Mouse (Mus musculus) heart, postnatal 36 days (tissue): ENCODE results near the gene Zbtb7b. TPM values are rescaled to one million over a fixed set of nuclear protein-coding genes. Genes with fewer than 3 reads are reported as not detected.
"Not testable (repeated sequence)": the region's sequence is repeated elsewhere in the genome, so short reads cannot be mapped to it uniquely, and the experiment has no call there.

Experiments used
- DNase-seq, 2 experiments: peaks; one replicate each; pipeline ENCODE4 v3.0.0; 2021 to 2022
- intact Hi-C: fragments of 180-260 bp; cut with DNase I; formaldehyde crosslinking; loops from one replicate; pipeline ENCODE4 v1.15.1; 2025
- total RNA-seq, 2 experiments: library from RNA; stranded (reverse); gene quantifications; 2 replicates each; pipeline ENCODE4 v1.2.3; 2021

Gene Zbtb7b
- total RNA-seq = 10 to 100 TPM; 20.8 to 23.5 TPM

GRCm38 (mm10) chr3:89394006-89394893 lies at the start of gene Zbtb7b:
Zbtb7b (minus strand) TSS chr3:89394776.
- intact Hi-C loops = loop anchor here (2.0 kb wide), 1 partner anchor 45 kb away; the partner anchor contains the start of gene Adam15
- peak; percentile 75 to 85 for DNase-seq

GRCm38 (mm10) chr3:89440691-89441090 lies 46.1 kb upstream of the Zbtb7b start:
- intact Hi-C loops = no loop called here
- DNase-seq = no peak

- no peak for DNase-seq
Measured at GRCm38 (mm10) chr3:89437269-89437668, 42.7 kb upstream of the Zbtb7b start.

DNA sequence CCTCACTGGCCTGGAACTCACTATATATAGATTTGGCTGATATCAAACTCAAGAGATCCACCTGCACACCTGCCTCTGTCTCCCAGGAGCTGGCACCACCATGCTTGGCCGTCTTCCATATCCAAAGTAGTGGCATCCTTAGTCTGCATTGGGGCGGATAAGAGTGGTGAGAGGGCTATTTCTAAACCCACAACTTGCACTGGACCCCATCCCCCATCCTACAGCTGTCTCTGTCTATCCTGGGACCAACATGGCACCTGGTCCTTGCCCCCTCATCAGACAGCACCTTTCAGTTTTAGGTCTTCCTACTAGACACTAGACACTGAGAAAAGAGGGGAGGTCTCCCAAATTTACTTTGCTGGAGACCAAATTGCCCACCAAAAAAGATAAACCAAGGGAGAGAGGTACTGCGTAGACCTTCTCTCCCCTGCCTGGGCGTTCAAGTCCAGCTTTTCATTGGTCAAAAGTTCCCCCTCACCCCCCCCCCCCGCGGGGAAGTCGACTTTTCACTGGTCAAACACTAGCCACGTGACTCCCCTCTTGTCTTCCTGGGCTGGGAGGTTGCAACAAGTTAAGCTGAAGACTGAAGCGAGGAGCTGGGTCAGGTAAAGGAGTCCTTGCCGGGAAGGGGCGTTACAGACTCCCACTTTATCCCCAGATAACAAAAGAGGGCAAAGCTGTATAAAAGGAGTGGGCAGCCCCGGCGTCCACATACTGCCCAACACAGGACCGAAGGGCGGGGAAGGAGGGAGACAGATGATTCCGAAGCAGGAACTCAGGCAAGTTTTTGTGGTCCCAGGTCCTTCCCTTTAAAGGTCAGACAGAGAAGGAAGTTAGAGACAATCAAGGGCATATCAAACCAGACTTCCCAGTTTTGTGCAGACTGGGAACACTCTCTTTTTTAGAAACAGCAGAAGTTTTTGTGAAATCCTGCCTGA lies 41.9 kb upstream of the Zbtb7b start, which contains the start of gene Pbxip1:
TSS of gene Pbxip1 (plus strand) at position 531 of the 938 bp plus-strand sequence.
- intact Hi-C loops = loop anchor here (2.0 kb wide), 1 partner anchor 16 kb away; no protein-coding TSS in a partner anchor

More at GRCm38 (mm10) chr3:89437269-89437668, 42.7 kb upstream of the Zbtb7b start:
- intact Hi-C loops = loop anchor here (2.0 kb wide), 1 partner anchor 16 kb away; no protein-coding TSS in a partner anchor

DNA sequence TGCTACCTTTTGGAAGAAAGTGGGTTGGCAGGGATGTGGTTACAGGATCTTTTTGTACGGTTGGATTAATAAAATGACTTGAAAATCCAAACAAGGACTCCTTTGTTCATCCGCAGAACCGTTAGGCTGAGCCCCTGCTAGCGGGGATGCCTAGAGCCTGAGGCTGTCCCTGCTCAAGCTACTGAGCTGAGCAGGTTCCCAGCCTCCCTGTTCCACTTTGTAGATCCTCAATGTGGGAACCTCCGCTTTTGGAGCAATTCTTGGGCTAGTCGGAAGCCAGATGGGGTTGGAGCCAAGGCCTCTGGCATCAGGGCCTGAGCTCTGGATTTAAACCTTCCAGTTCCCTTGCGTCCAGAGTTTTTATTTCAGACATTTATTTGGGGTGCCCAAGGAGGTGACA lies 40.5 kb upstream of the Zbtb7b start:
- intact Hi-C loops = no loop called here
- DNase-seq = no peak

More for the DNA sequence above, 41.9 kb upstream of the Zbtb7b start, which contains the start of gene Pbxip1:
- peak; percentile 63 to 76 for DNase-seq

GRCm38 (mm10) chr3:89434532-89434931 lies 40.0 kb upstream of the Zbtb7b start:
- DNase-seq = no peak
- intact Hi-C loops = no loop called here

DNA sequence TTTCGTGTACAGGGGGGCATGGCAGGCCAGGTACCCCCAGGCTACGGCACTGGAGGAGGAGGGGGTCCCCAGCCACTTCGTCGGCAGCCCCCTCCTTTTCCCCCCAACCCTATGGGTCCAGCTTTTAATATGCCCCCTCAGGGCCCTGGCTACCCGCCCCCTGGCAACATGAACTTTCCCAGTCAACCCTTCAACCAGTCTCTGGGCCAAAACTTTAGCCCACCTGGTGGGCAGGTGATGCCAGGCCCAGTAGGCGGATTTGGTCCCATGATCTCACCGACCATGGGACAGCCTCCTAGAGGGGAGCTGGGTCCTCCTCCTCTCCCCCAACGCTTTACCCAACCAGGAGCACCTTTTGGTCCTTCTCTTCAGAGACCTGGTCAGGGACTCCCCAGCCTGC lies 38.0 kb upstream of the Zbtb7b start:
- intact Hi-C loops = no loop called here
- no peak for DNase-seq

DNA sequence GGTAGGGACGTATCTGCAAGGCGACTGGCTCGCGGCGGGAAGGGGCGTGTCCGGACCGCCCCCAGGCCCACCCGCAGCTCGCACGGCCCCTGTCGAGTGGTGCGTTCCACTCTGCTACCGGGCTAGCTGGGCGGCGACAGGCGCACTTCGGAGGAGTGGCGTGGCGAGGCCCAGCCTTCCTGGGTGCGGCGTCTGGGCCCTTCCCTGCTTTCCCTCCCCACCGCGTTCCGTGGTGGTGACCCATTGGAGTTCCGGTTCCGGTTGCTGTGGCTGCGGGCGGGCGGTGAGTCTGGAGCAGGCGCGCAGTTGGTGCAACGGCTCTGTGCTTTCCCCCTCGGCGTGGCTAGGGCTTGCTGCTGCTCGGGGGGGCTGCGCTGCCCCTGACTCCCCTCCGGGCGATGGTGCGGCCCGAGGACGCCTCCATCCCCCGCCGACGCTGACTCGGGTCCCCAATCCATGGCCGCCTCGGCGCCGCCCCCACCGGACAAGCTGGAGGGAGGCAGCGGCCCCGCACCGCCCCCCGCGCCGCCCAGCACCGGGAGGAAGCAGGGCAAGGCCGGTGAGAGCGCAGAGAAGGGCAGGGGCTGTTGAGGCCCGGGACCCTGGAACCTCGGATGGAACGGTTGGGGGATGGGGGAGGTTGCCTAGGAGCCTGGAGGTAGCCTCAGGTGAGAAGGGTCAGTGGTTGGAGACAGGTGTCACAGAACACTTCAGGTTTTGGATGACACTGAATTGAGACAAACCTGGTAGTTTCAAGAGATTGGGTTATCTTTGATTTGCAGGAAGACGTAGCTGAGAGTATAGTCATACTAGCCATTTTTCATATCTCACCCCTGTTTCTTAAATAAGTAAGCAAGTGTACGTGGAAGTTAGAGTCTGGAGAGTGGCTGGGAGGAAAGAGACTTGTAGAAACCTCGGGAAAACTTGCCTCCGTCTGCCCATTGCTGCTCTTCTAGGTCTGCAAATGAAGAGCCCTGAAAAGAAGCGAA lies 35.9 kb upstream of the Zbtb7b start, which contains the start of gene Pygo2:
TSS of gene Pygo2 (plus strand) at position 44 of the 989 bp plus-strand sequence.
- DNase-seq = peak; percentile 92 to 93
- intact Hi-C loops = no loop called here

GRCm38 (mm10) chr3:89429021-89429420 lies 34.4 kb upstream of the Zbtb7b start:
- DNase-seq, intact Hi-C loops: not testable (repeated sequence)

- no peak for DNase-seq
- intact Hi-C loops = no loop called here
Measured at GRCm38 (mm10) chr3:89425876-89426275, 31.3 kb upstream of the Zbtb7b start.

DNA sequence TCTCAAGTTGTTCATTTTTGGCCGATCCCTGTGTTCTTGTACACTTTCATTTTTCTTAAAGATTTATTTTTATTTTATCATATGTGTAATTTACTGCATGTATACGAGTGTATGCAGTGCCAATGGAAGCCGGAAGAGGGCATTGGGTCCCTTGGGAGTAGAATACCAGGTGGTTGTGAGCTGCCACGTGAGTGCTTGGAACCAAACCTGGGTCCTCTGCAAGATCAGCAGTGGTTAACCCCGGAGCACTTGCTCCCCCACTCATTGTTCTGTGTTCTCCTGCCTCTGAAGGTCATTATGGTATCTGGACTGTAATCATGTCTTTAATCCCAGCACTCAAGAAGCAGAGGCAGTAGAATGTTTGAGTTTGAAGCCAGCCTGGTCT lies 30.6 kb upstream of the Zbtb7b start:
- intact Hi-C loops = no loop called here

DNA sequence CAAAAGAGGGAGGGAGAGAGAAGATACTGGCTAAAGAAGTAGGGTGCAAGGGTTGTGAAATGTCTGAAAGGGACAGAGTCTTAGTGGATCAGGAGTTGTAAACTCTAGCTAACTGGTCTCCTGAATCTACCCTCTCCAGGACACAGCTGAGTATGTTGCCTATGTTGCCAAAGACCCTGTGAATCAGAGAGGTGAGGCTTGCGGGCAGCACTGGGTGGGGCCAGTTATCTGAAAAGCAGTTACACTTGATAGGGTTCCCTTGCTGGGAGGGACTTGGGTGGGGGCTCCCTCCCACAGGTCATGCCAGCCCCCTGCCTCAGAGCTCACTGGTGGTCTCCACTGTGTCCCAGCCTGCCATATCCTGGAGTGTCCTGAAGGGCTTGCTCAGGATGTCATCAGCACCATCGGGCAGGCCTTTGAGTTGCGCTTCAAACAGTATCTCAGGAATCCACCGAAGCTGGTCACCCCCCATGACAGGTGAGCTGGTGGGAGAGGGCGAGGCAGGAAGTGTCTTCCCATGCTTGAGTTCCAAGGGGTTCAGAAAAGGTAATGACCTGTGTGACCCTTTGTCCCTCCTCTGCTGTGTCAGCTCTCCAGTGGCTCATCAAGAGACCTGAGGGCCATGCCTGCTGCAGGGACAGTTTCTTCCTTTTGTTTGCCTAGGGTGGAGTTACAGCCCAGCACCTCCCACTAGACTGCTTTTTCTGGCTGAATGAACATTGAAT lies 30.0 kb upstream of the Zbtb7b start:
- intact Hi-C loops = no loop called here
- DNase-seq = no peak

More for the DNA sequence above, 30.6 kb upstream of the Zbtb7b start:
- DNase-seq = no peak

DNA sequence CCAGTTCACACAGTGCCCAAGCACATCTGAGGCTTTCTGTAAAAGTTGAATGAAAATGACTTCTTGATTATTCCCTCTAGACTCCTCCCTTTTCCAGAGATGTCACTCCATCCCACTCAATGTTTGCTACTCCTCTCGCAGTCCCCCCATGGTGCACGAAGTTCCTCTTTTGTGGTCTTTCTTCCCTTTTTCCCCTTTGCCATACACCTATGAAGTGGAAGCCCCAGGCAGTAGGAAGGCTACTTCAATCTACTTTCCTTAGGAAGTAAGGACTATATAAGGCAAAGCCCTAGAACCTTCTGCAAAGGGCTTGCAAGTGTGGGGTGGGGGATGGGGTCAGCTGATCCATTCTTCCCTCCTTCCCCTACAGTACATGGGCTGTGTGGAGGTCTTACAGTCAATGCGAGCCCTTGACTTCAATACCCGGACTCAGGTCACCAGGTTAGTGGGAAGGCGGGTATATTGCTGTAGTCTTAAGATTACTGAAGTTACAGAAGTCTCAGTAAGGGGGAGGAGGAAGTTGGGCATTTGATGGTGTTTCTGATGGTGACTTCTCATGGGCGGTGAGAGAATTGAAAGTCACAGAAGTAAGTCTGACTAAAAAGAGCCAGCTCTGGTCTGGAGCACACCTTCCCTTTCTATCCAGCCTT lies 28.1 kb upstream of the Zbtb7b start:
- intact Hi-C loops = no loop called here
- DNase-seq = no peak

DNA sequence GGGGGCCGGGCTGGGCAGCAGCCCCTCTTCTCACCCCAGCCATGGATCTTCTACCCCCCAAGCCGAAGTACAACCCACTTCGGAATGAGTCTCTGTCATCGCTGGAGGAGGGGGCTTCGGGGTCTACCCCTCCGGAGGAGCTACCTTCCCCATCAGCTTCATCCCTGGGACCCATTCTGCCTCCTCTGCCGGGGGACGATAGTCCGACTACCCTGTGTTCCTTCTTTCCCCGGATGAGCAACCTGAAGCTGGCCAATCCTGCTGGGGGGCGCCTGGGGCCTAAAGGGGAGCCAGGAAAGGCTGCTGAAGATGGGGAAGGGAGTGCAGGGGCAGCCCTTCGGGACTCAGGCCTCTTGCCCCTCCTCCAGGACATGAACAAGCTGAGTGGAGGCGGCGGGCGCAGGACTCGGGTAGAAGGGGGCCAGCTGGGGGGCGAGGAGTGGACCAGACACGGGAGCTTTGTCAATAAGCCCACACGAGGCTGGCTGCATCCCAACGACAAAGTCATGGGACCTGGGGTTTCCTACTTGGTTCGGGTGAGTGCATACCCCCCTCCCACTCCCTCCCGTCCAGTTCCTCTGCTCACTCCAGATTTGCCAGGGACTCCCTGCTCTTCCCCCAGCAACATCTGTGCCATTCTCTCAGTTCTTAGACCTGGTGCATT lies 27.4 kb upstream of the Zbtb7b start:
- intact Hi-C loops = loop anchor here (2.0 kb wide), 1 partner anchor 15 kb away; the partner anchor contains the start of gene Pbxip1
- no peak for DNase-seq

GRCm38 (mm10) chr3:89421002-89421774 lies 26.6 kb upstream of the Zbtb7b start:
- intact Hi-C loops = loop anchor here (2.0 kb wide), 1 partner anchor 16 kb away; the partner anchor contains the start of gene Pbxip1
- peak; percentile 74 to 82 for DNase-seq

DNA sequence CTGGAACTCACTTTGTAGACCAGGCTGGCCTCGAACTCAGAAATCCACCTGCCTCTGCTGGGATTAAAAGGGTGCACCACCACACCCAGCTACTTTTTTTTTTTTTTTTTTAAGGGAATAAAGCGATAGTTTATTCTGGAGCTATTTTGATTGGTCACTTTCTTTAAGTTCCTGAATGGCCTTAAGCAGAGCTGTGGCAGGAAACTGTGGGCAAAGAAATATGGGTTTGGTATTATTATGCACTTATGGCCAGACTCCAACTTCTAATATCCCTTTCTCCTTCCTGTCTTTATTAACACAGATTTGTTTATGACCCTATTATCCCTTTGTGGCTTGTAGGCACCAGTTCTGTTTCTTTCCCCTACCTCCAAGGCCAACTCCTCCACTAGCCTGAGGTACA lies 25.8 kb upstream of the Zbtb7b start:
- intact Hi-C loops = loop anchor here (2.0 kb wide), 1 partner anchor 16 kb away; the partner anchor contains the start of gene Pbxip1
- no peak for DNase-seq

- no peak for DNase-seq
- intact Hi-C loops = loop anchor here (2.0 kb wide), 1 partner anchor 17 kb away; the partner anchor contains the start of gene Pbxip1
Measured at GRCm38 (mm10) chr3:89419981-89420380, 25.4 kb upstream of the Zbtb7b start.
